Mouse (Mus musculus) testis, postnatal 14 days (tissue): ENCODE measurements around the gene Mon1b.

Source experiments
- DNase-seq: peaks from one replicate; pipeline ENCODE4 v3.0.0; 2021; ENCODE audit warnings: low spot score

The Mon1b gene

GRCm38 (mm10) chr8:113673300-113673699 is 37.9 kb downstream of the Mon1b start:
- no peak for DNase-seq

- no peak for DNase-seq
These were observed 39.2 kb downstream of the Mon1b start for GRCm38 (mm10) chr8:113674611-113675010.

GRCm38 (mm10) chr8:113675281-113675680 is 39.9 kb downstream of the Mon1b start:
- DNase-seq, result no peak

GRCm38 (mm10) chr8:113676811-113677210 is 41.4 kb downstream of the Mon1b start:
- DNase-seq, result no peak

GRCm38 (mm10) chr8:113679361-113679760 is 44.0 kb downstream of the Mon1b start:
- no peak for DNase-seq

GRCm38 (mm10) chr8:113687889-113688542 is 52.6 kb downstream of the Mon1b start:
- DNase-seq, result no peak

GRCm38 (mm10) chr8:113688543-113688915 is 53.1 kb downstream of the Mon1b start:
- DNase-seq, result no peak

- no peak for DNase-seq
These were observed 56.4 kb downstream of the Mon1b start for GRCm38 (mm10) chr8:113691622-113692343.
